Mouse (Mus musculus) ES-Bruce4 (cell line): Measurements from ENCODE around the gene Phlda3.

Experiments
- CTCF ChIP-seq: IDR thresholded peaks from one replicate; pipeline ENCODE4 v1.8.1; 2011; ENCODE audit warnings: low read depth, low read length
- EP300 ChIP-seq: IDR thresholded peaks from 2 replicates; pipeline ENCODE4 v1.6.1; 2011; ENCODE audit warnings: low read depth, low read length; ENCODE audit not compliant: insufficient read depth
- POLR2A ChIP-seq: IDR thresholded peaks from one replicate; pipeline ENCODE4 v1.8.1; 2011; ENCODE audit warnings: low read length; ENCODE audit not compliant: insufficient read depth

GRCm38 (mm10) chr1:135729821-135730220, 36.1 kb upstream of the Phlda3 start:
- TF ChIP-seq POLR2A (no peak), CTCF (no peak), EP300 (no peak)
